Mouse (Mus musculus): ENCODE data around the gene Thbs2. TPM values are rescaled to one million over a fixed set of nuclear protein-coding genes. Genes with fewer than 3 reads are reported as not detected.

Gene Thbs2
- total and polyA plus RNA-seq, 3 experiments = 0.03 TPM; not detected in 2

- no peaks in the 10 kb centered on the region for H3K79me2 ChIP-seq (replicated peaks; ENCODE audit: control insufficient read depth, extremely low read depth, insufficient read depth, poor library complexity, severe bottlenecking)
- no peaks in the 10 kb centered on the region for H3K36me3 ChIP-seq (replicated peaks in 1 of 2; ENCODE audit: control insufficient read depth in 1 of 2, insufficient read depth in 1 of 2, low read length in 1 of 2)
- no peak for DNase-seq (ENCODE audit: extremely low read depth)
- TF ChIP-seq MAFK (IDR thresholded peaks at IDR 0.05; ENCODE audit: insufficient replicate concordance, low read length) = no peak
- TF ChIP-seq JUN (IDR thresholded peaks at IDR 0.05; ENCODE audit: insufficient read depth, low read depth, low read length) = no peak
- no peak for TF ChIP-seq MAX (IDR thresholded peaks at IDR 0.05; ENCODE audit: low read length)
- TF ChIP-seq MAZ (IDR thresholded peaks at IDR 0.05; ENCODE audit: low read depth, low read length) = no peak
- TF ChIP-seq HCFC1 (IDR thresholded peaks at IDR 0.05; ENCODE audit: low read depth, low read length) = no peak
- no peak for TF ChIP-seq TBP (conservative IDR thresholded peaks at IDR 0.05; ENCODE audit: low read depth, low read length)
- TF ChIP-seq SMC3 (IDR thresholded peaks at IDR 0.05; ENCODE audit: low read depth, low read length) = no peak
- no peak for TF ChIP-seq RCOR1 (conservative IDR thresholded peaks at IDR 0.05; ENCODE audit: low read depth, low read length)
- no peak for TF ChIP-seq KAT2A (IDR thresholded peaks at IDR 0.05; ENCODE audit: insufficient replicate concordance, low read length)
- TF ChIP-seq NELFE (IDR thresholded peaks at IDR 0.05; ENCODE audit: low read depth, low read length) = no peak
- no peak for TF ChIP-seq PAX5 (IDR thresholded peaks at IDR 0.05; ENCODE audit: low read length)
- TF ChIP-seq SIN3A (IDR thresholded peaks at IDR 0.05; ENCODE audit: low read length) = no peak
- TF ChIP-seq EP300 (IDR thresholded peaks at IDR 0.05; ENCODE audit: low read length) = no peak
- TF ChIP-seq UBTF (IDR thresholded peaks at IDR 0.05; ENCODE audit: low read depth, low read length) = no peak
- no peak overlapping the region for H3K4me2 ChIP-seq (ENCODE audit: insufficient read depth, low read depth, poor library complexity, severe bottlenecking)
- H3K9me3 ChIP-seq (replicated peaks; ENCODE audit: low read length) = no peaks in the 10 kb centered on the region
- no peaks in the 10 kb centered on the region for H3K27me3 ChIP-seq (replicated peaks)
- in situ Hi-C loops (cut with MboI; ENCODE audit: low pct_ligation_motif_present, low pct_unique_long_range_greater_than_20kb, low sequenced_read_pairs) (no loop called here), dilution Hi-C loops (cut with MboI; ENCODE audit: extremely low pct_ligation_motif_present, extremely low pct_unique_long_range_greater_than_20kb, low sequenced_read_pairs) (no loop called here)
- H3K27ac ChIP-seq (ENCODE audit: insufficient read depth, low read depth) = no peak overlapping the region
- no peak overlapping the region for H3K9ac ChIP-seq (ENCODE audit: insufficient read depth, low read depth)
- no peak overlapping the region for H3K4me3 ChIP-seq (replicated peaks in 1 of 3; ENCODE audit: low read depth in 2 of 3, low read length in 2 of 3, poor library complexity in 1 of 3)
- no peaks in the 10 kb centered on the region for H3K4me1 ChIP-seq (ENCODE audit: control insufficient read depth in 1 of 2, insufficient read depth in 2 of 2)
These were observed 13.0 kb downstream of the Thbs2 start for GRCm38 (mm10) chr17:14681047-14681446.

GRCm38 (mm10) chr17:14677198-14677597 is 16.8 kb downstream of the Thbs2 start:
- Histone ChIP-seq H3K4me1 (ENCODE audit: control insufficient read depth in 1 of 2, insufficient read depth in 2 of 2) (no peaks in the 10 kb centered on the region), H3K36me3 (replicated peaks in 1 of 2; ENCODE audit: control insufficient read depth in 1 of 2, insufficient read depth in 1 of 2, low read length in 1 of 2) (no peaks in the 10 kb centered on the region), H3K4me2 (ENCODE audit: insufficient read depth, low read depth, poor library complexity, severe bottlenecking) (no peak overlapping the region), H3K27me3 (replicated peaks) (no peaks in the 10 kb centered on the region), H3K79me2 (replicated peaks; ENCODE audit: control insufficient read depth, extremely low read depth, insufficient read depth, poor library complexity, severe bottlenecking) (no peaks in the 10 kb centered on the region), H3K27ac (ENCODE audit: insufficient read depth, low read depth) (no peak overlapping the region), H3K9ac (ENCODE audit: insufficient read depth, low read depth) (no peak overlapping the region), H3K4me3 (replicated peaks in 1 of 3; ENCODE audit: low read depth in 2 of 3, low read length in 2 of 3, poor library complexity in 1 of 3) (no peak overlapping the region), H3K9me3 (replicated peaks; ENCODE audit: low read length) (no peaks in the 10 kb centered on the region)
- no peak for TF ChIP-seq MAFK (IDR thresholded peaks at IDR 0.05; ENCODE audit: insufficient replicate concordance, low read length)
- no peak for TF ChIP-seq GABPA (IDR thresholded peaks at IDR 0.05; ENCODE audit: insufficient replicate concordance, low read depth, low read length)
- dilution Hi-C loops (cut with MboI; ENCODE audit: extremely low pct_ligation_motif_present, extremely low pct_unique_long_range_greater_than_20kb, low sequenced_read_pairs) (no loop called here), in situ Hi-C loops (cut with MboI; ENCODE audit: low pct_ligation_motif_present, low pct_unique_long_range_greater_than_20kb, low sequenced_read_pairs) (no loop called here)
- DNase-seq (ENCODE audit: extremely low read depth) = no peak
